ENCODE assay signal across 26 mouse cellular contexts in genomic region chr2:16576566-16576965, GRCm38 (mm10).
DNase-seq lines count a peak whose midpoint lies in the region; ATAC-seq and TF ChIP-seq lines count a peak whose summit lies in the region.
"Had no signal": no experiment of that assay in that cellular context is flagged by ENCODE, and none has a peak within 500 bp of the region (broad histone marks: within the 10 kb centered on the region; RNA-seq: fewer than 3 reads in every experiment).

No protein-coding gene starts in this region.

- peak; percentile 79 for ATAC-seq in Patski
- ATAC-seq in kidney, embryonic 15.5 days (replicated peaks; ENCODE audit: low FRiP score): 0 out of 2 replicates have a peak, but pooled peaks have one; percentile 25
- ATAC-seq in monocyte, adult 5-6 weeks (replicated peaks; ENCODE audit: insufficient number of reproducible peaks, low FRiP score, low TSS enrichment, poor library complexity, severe bottlenecking): no peak
- no peak for ATAC-seq in forebrain, embryonic 12.5 days (ENCODE audit: low FRiP score)
- ATAC-seq: CD4-positive, CD25-positive, alpha-beta regulatory T cell, adult 4 months; forebrain, embryonic 13.5 days; forebrain, embryonic 16.5 days had no signal

- no peaks in the 10 kb centered on the region for H3K4me1 ChIP-seq in kidney, embryonic 15.5 days
- H3K4me1 ChIP-seq in forebrain, embryonic 12.5 days: no peaks in the 10 kb centered on the region
- H3K4me1 ChIP-seq: embryonic facial prominence, embryonic 12.5 days; embryonic facial prominence, embryonic 15.5 days; forebrain, embryonic 13.5 days; heart, embryonic 10.5 days; heart, embryonic 13.5 days had no signal

- POLR2A ChIA-PET in Patski (lab: Charles Lee): no interaction called here

- CTCF ChIA-PET in Patski (lab: Charles Lee): interaction anchor here (0.9 to 1.0 kb wide), 2 partner anchors 10 to 17 kb away, joined by 3 read pairs; no protein-coding TSS in a partner anchor

- H3K27ac ChIP-seq in kidney, embryonic 15.5 days: no peak overlapping the region
- no peak overlapping the region for H3K27ac ChIP-seq in forebrain, embryonic 12.5 days
- H3K27ac ChIP-seq: embryonic facial prominence, embryonic 12.5 days; embryonic facial prominence, embryonic 15.5 days; forebrain, embryonic 13.5 days; heart, adult 2 months; heart, embryonic 10.5 days; heart, embryonic 13.5 days; hindbrain, embryonic 14.5 days had no signal

- peak; percentile 66 to 78 for DNase-seq in kidney, adult 8-10 months
- no peak for DNase-seq in kidney, postnatal 10 days
- DNase-seq in Patski (ENCODE audit: low read depth, low spot score): peak; percentile 60
- DNase-seq in kidney, postnatal 14 days: peak; percentile 24
- no peak for DNase-seq in T-cell, adult 2 months (ENCODE audit: low spot score)
- DNase-seq: adrenal gland, postnatal 10 days; adrenal gland, postnatal 36 days; cerebellum, adult 18-20 months; cerebellum, adult 9-10 months; cerebellum, postnatal 14 days; gastrocnemius, postnatal 10 days; gastrocnemius, postnatal 36 days; heart, adult 2 months; heart, postnatal 14 days; heart, postnatal 4 days had no signal

- H3K4me2 ChIP-seq in kidney, embryonic 15.5 days: no peak overlapping the region
- H3K4me2 ChIP-seq in forebrain, embryonic 12.5 days: no peak overlapping the region
- H3K4me2 ChIP-seq: embryonic facial prominence, embryonic 12.5 days; embryonic facial prominence, embryonic 15.5 days; forebrain, embryonic 13.5 days; heart, embryonic 13.5 days; hindbrain, embryonic 14.5 days had no signal

- in situ Hi-C loops in Patski (cut with MboI; ENCODE audit: low pct_unique_long_range_greater_than_20kb): no loop called here

- no peak for TF ChIP-seq CTCF in Patski (IDR thresholded peaks at IDR 0.05)

- H3K9ac ChIP-seq in kidney, embryonic 15.5 days: no peak overlapping the region
- H3K9ac ChIP-seq in forebrain, embryonic 12.5 days: no peak overlapping the region
- H3K9ac ChIP-seq: embryonic facial prominence, embryonic 12.5 days; embryonic facial prominence, embryonic 15.5 days; forebrain, embryonic 13.5 days; heart, embryonic 13.5 days; hindbrain, embryonic 14.5 days had no signal

- no peak overlapping the region for H3K4me3 ChIP-seq in kidney, embryonic 15.5 days (replicated peaks)
- no peak overlapping the region for H3K4me3 ChIP-seq in forebrain, embryonic 12.5 days (replicated peaks)
- H3K4me3 ChIP-seq: embryonic facial prominence, embryonic 12.5 days; embryonic facial prominence, embryonic 15.5 days; forebrain, embryonic 13.5 days; heart, adult 2 months; heart, embryonic 10.5 days; heart, embryonic 13.5 days had no signal

- H3K9me3 ChIP-seq in kidney, embryonic 15.5 days (replicated peaks): 0 out of 2 replicates have a peak, but pooled peaks cover 2% of the 10 kb centered on the region
- H3K9me3 ChIP-seq in forebrain, embryonic 12.5 days: no peaks in the 10 kb centered on the region
- H3K9me3 ChIP-seq: embryonic facial prominence, embryonic 12.5 days; embryonic facial prominence, embryonic 15.5 days; forebrain, embryonic 13.5 days; heart, embryonic 10.5 days; heart, embryonic 13.5 days had no signal

- peaks cover 6% of the 10 kb centered on the region; the same call in 1 of the 2 replicates for H3K36me3 ChIP-seq in kidney, embryonic 15.5 days
- no peaks in the 10 kb centered on the region for H3K36me3 ChIP-seq in forebrain, embryonic 12.5 days (replicated peaks)
- H3K36me3 ChIP-seq: embryonic facial prominence, embryonic 12.5 days; embryonic facial prominence, embryonic 15.5 days; heart, embryonic 10.5 days; heart, embryonic 13.5 days had no signal

- no peaks in the 10 kb centered on the region for H3K27me3 ChIP-seq in Patski
- no peaks in the 10 kb centered on the region for H3K27me3 ChIP-seq in kidney, embryonic 15.5 days
- no peaks in the 10 kb centered on the region for H3K27me3 ChIP-seq in forebrain, embryonic 12.5 days
- H3K27me3 ChIP-seq: embryonic facial prominence, embryonic 12.5 days; embryonic facial prominence, embryonic 15.5 days; forebrain, embryonic 13.5 days; heart, embryonic 13.5 days had no signal

Comparison
In these comparisons a context has a peak if more than half of its experiments do, and no peak if none do; other contexts are left out.
1. DNase-seq: peak in kidney, adult 8-10 months (2 of 2), Patski (single experiment) and kidney, postnatal 14 days (single experiment); none in kidney, postnatal 10 days (single experiment) and T-cell, adult 2 months (single experiment).
2. ATAC-seq: peak in Patski (single experiment) and kidney, embryonic 15.5 days (single experiment); none in monocyte, adult 5-6 weeks (single experiment) and forebrain, embryonic 12.5 days (single experiment).